Mouse (Mus musculus) right cerebral cortex, postnatal 4 days (tissue): ENCODE data around the gene Nhej1.

Experiments
- DNase-seq: peaks from one replicate; pipeline ENCODE4 v3.0.0-alpha.2; 2022

Gene Nhej1

GRCm38 (mm10) chr1:75125418-75125817 lies 418 bp upstream of the Nhej1 start:
- no peak for DNase-seq

DNA sequence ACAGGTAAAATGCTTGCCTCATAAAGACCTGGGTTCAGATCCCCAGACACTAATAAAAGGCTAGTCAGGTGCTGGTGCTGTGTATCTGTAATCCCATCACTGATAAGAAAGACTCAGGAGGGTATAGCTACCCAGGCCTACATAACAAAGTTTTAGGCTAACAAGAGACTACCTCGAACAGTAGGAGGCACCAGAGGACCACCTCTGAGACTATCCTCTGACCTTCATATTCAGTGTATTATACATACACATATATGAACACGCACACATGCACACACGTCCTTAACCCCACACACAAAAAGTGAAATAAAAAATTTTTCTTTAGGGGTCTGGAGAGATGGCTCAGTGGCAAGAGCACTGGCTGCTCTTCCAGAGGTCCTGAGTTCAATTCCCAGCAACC lies 2.8 kb downstream of the Nhej1 start:
- DNase-seq = no peak

DNA sequence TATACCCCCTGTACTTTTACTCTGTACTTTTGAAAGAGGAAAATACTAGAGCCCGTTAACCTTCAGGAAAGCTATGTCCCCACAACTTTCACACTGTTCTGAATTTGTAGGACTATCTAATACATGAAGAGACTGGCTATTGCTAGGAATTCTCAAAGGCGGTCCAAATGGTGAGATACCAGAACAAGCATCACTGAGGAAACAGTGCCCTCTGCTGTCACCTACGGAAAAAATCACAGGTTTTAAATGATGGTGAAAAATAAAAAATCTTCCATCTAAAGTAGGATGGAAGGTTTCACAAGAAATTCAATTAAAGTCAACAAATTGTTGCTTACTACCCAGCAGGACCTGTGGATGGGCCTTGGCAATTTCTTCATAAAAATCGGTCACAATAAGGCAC lies 72.9 kb downstream of the Nhej1 start:
- no peak for DNase-seq

GRCm38 (mm10) chr1:75051428-75051827 lies 73.6 kb downstream of the Nhej1 start:
- DNase-seq = no peak

DNA sequence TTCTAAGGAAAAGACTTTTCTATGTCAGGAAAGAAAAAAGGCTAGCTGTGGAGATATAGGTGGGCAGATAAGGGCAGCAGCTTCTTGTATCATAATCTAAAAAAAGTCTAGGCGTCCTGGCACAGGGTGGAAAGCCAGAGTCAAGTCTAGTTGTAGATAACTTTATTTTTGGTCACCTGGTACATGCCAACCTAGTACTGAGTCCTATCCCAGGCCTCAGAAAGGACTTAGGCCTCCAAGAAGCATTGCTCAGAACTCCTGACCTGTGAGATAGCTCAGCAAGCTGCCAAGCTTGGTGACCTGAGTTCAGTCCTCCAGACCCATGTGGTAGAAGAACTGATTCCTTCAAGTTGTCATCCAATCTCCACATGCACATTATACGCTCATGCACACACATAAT lies 76.4 kb downstream of the Nhej1 start:
- DNase-seq = no peak

DNA sequence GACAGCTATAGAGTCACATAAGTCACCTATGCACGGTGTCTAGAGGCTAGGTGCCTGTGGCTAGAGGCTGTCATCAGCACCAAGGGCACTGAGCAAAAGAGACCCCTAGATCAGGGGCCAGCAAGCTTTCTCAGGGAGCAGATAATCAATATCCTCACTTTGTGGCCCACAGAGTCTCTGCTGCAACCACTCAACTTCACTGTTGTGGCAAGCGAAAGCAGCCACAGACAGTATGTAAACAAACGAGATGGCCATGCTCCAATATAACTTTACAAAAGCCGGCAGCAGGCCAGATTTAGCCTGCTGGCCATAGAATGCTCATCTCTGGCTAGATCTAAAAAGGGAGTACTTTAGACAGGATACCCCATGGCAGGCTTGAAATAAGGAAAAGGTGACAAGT lies 77.0 kb downstream of the Nhej1 start:
- no peak for DNase-seq

DNA sequence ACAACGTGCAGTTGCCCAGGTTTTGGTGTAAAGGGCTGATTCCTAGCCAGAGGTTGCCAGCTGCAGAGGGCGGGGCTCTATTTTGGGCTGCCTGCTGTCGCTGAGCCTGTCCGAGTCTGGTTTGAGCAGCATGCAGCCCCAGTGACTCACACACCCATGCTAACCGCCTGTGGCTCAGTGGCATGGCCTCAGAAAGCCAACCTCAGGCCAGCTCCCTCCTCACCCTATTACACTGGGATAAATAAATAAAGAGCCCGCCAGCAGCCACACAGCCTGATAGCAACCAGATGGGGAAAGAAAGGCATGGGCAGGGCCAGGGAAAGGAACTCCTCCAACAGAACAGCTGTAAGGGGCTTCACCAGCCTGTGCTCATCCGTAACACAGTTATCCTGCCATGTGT lies 84.6 kb downstream of the Nhej1 start:
- no peak for DNase-seq

DNA sequence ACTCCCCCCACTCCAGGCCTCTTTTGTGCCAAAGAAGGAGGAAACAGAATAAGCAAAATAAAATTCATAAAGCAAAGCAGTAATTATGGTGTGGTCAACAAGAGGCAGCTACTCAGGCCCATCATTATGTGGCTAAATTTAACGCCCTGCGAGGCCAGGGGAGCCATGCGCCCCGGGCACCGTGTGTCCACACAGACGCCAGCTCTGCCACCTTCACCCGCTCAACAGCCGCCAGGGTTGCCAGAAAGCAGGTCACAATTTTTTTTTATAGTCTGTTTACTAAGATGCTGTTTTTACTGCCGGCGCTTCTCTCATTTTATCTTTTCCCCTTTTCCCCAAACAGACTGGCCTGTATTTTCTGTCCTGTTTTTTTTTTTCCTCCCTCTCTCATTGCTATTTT lies 93.0 kb downstream of the Nhej1 start:
- DNase-seq = no peak

DNA sequence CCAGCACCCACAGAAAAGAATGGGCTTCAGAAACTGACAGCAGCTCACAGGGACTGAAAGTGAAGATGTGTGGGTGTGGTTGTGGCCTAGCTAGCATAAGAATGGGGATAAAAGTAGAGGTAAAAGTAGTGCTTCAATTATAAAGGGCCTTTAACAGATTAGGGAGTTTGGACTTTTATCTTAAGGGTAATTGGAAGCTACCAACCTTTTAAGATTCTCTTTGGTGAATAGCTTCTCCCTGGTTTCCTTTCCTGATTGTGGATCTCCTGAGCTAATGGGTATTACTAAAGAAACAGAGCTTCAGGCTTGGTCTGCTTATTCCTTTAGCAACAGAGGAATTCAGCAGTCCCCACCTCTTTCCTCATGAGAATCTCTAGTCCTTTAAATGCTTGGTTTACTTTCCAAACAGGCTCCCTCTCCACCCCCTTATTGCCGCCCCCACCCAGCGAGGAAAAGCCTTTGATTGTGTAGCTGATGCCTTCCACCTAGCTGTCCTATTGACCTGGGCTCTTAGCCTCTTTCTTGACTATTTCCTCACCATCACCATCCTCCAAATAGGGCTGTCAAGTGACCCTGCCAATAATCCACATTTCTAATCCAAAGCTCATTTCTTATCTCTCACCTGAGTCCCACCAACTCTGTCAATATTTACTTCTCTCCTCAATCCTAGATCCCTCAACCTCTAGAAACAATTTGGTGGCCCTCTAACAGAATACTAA lies 97.8 kb downstream of the Nhej1 start:
- no peak for DNase-seq

DNA sequence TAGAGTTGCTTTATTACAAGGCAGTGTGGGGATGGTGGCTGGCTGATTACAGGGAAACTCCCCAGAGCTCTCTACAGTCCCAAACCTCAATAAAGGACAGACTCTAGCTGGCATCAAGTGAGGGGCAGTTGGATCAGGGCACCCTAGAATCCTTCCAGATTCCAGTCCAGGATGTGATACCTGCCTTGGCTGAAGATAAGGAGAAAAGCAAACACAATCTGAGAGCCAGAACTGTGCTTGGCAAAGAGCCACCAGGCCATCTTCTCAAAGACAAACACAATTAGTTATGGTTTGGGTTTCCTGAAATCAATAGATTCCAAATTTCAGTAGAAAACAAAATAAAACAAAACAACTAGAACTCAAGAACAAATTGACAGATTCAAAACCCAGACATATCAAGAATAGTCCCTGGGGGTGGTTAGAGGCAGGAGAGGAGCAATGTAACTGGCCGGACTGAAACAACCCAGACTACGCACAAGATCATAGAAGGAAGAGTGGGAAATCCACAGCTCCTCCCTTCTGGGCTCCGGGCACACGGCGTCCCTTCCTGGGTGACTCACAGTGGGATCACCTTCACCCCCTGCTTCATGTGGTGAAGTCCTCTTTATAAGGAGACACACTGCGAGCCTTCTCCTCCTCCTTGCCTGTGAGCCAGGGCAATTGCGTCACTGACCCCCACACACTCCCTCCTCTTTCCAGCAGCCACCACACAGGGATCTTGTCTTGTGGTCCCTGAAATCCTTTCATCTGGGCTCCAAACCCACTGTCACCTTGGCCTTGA lies 100.4 kb downstream of the Nhej1 start:
- DNase-seq = no peak

GRCm38 (mm10) chr1:75022216-75022615 lies 102.8 kb downstream of the Nhej1 start:
- no peak for DNase-seq

GRCm38 (mm10) chr1:75016846-75017245 lies 108.2 kb downstream of the Nhej1 start:
- peak; percentile 96 for DNase-seq

GRCm38 (mm10) chr1:75015551-75016265 lies 109.3 kb downstream of the Nhej1 start:
- DNase-seq = no peak

DNA sequence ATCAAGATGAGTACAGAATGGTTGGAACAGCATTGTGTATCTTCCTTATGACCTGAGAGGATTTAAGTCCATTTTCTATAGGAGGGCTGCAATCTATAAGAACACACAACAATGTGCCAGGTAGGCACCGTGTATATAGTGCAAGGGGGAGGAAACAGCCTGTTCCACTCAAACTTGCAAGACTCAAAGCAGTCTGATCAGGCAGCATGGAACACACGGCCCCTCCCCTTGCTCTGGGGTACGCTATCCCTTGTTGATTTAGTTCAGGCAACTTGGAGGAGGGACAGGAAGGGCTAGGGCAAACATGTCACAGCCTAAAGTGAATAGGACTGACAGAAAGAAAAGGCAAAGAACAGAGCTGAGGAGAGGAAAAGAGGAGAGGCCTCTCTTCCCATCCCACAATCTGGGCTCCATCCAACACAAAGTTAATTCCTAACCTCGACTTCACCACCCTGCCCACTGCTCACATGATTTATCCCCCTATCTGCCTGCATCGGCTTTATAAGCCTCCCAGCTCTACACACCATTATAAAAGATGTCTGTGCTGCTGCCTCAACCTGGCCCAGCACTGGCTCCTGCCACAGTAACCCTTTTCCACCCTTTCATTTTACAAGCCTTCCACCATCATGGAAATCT lies 110.7 kb downstream of the Nhej1 start:
- DNase-seq = no peak

- DNase-seq = no peak
These were observed 114.2 kb downstream of the Nhej1 start for GRCm38 (mm10) chr1:75010817-75011216.

GRCm38 (mm10) chr1:75010203-75010602 lies 114.8 kb downstream of the Nhej1 start:
- no peak for DNase-seq

- no peak for DNase-seq
These were observed 119.0 kb downstream of the Nhej1 start for GRCm38 (mm10) chr1:75006016-75006415.

DNA sequence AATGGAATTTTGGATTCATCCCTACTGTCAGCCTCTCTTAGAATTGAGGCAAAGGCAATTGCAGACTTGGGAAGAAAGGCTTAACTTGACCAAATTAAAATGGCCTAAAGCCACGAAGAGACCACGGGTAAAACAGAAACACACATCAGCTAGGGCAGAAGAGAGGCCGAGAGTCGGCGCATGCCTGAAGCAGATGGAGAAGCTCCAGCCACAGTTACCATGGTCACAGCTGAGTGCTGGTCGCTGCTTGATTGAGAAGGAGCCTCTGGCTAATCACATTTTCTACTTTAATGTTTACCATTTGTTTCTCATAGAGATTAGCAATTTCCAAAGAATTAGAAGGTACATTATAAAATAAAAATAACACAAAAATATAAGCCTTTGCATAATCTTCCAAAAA lies 123.8 kb downstream of the Nhej1 start:
- no peak for DNase-seq

DNA sequence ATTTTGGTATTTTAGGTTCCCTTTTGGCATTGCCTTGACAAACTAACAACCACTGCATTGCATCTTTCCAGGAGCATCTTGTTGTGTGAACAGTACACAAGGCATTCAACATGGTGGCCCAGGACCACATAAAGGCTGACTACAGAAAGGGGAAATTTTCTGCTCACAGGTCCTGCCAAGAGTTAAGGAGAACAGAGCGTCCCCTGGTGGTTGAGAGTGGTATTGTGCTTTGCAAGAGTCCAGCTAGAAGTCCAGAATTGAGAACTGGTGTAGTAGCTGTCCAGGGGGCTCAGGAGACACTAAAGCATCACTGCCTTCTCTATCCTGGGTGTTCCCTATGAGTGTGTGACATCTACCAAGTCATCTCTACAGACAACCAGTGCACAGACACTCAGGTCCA lies 124.5 kb downstream of the Nhej1 start:
- DNase-seq = peak; percentile 41

DNA sequence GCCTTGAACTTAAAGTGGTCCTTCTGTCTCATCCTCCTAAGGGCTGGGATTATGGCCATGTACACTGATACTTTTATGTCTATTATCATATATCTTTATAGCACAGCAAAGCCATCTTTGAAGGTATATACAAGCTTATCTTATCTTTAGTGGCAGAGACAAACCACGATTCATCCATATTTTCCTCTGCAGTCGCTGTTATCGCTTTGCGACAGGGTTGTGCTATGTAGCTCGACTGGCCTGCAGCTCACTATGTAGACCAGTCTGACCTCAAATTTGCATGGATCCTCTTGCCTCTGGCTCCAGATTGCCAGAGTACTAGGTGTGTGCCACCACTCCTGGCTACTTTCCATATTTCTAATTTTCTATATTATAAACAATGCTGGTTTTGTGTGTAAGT lies 125.8 kb downstream of the Nhej1 start:
- no peak for DNase-seq

DNA sequence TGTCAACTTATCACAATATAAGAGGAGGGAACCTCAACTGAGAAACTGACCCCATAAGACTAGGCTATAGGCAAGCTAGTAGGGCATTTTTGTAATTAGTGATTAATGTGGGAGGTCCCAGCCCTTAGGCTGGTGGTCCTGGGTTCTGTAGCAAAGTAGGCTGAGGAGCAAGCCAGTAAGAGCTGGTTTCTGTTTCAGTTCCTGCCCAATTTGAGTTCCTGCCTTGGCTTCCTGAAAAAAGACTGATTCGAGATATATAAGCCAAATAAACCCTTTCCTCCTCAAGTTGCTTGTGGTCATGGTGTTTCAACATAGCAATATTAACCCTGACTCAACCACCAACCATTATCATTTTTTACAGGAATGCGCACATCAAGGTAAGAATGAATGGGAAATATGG lies 127.8 kb downstream of the Nhej1 start:
- DNase-seq = no peak

DNA sequence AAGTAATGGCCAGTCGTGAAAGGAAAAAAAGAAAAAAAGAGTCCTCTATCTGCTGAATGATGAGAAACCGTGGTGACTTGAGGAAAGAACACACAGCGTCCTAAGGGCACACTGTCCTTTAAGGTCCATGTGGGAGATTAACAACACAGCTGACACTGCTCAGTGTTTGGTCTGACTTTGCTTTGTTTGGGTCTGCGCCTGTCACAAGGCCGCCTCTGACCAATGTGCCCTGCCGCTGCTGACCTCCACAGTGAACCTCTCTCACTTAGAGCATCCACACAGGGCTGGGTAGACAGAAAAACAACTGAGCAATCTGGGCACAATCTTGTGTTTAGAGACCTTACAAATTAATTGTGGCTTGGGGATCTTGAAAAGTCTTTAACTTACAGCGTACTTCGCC lies 148.0 kb downstream of the Nhej1 start:
- no peak for DNase-seq

- DNase-seq = no peak
These were observed 149.1 kb downstream of the Nhej1 start for GRCm38 (mm10) chr1:74975936-74976335.
